Mouse (Mus musculus) hindbrain, postnatal 0 days (tissue): ENCODE measurements at regions not wholly inside any gene's neighbourhood (a gene's known extent, or its start where the extent isn't known, plus 50 kb on each side); places are given as distances from the start of the nearest gene placed in this dataset.

Experiments
- ATAC-seq: fragments of 200-750 bp; cut with Nextera tagmentation; 2 replicates; pipeline ENCODE4 v1.8.0; 2017; ENCODE audit warnings: mild to moderate bottlenecking, moderate TSS enrichment, moderate library complexity
- DNase-seq: peaks from one replicate; pipeline ENCODE4 v3.0.0-alpha.2; 2015; ENCODE audit warnings: low spot score
- H3K27ac ChIP-seq: fragments of 300-500 bp; sonication (generic); 2 replicates; pipeline ENCODE4 v1.5.1; 2014; ENCODE audit warnings: mild to moderate bottlenecking
- H3K27me3 ChIP-seq: fragments of 300-500 bp; sonication (generic); 2 replicates; pipeline ENCODE4 v1.6.1; 2014; ENCODE audit warnings: low read length, mixed read lengths; ENCODE audit not compliant: insufficient read depth
- H3K36me3 ChIP-seq: fragments of 300-500 bp; sonication (generic); 2 replicates; pipeline ENCODE4 v1.6.1; 2014; ENCODE audit warnings: low read length, mixed read lengths; ENCODE audit not compliant: insufficient read depth
- H3K4me1 ChIP-seq: fragments of 300-500 bp; sonication (generic); 2 replicates; pipeline ENCODE4 v1.6.1; 2014; ENCODE audit warnings: antibody characterized with exemption, low read length, mixed read lengths; ENCODE audit not compliant: insufficient read depth
- H3K4me2 ChIP-seq: fragments of 300-500 bp; sonication (generic); 2 replicates; pipeline ENCODE4 v1.6.1; 2014; ENCODE audit warnings: low read depth, mild to moderate bottlenecking, low read length, moderate library complexity, mixed read lengths
- H3K4me3 ChIP-seq: fragments of 300-500 bp; sonication (generic); 2 replicates; pipeline ENCODE4 v1.5.1; 2014; ENCODE audit warnings: low read length
- H3K9ac ChIP-seq: fragments of 300-500 bp; sonication (generic); replicated peaks from 2 replicates; pipeline ENCODE4 v1.6.1; 2014; ENCODE audit warnings: mild to moderate bottlenecking, low read length, moderate library complexity, mixed read lengths
- H3K9me3 ChIP-seq: fragments of 300-500 bp; sonication (generic); 2 replicates; pipeline ENCODE4 v1.6.1; 2016; ENCODE audit warnings: low read length, mixed read lengths
- CTCF ChIP-seq: IDR thresholded peaks from 2 replicates; pipeline ENCODE4 v1.5.1; 2016; ENCODE audit warnings: antibody characterized with exemption, control low read depth, low read depth
- WGBS: fragments of 180-500 bp; shearing (Covaris S2); extraction: QIAGEN DNeasy Blood & Tissue Kit; methylation state at CpG from one replicate; pipeline ENCODE4 v1.1.7; 2014; 5-methylcytosine and 5-hydroxymethylcytosine counted together

- H3K4me3 ChIP-seq: no peak overlapping the region
- H3K9ac ChIP-seq: no peak overlapping the region
- H3K4me1 ChIP-seq: no peaks in the 10 kb centered on the region
- DNase-seq (no peak), ATAC-seq (0 out of 2 replicates have a peak, but pooled peaks have one; percentile 38)
- H3K36me3 ChIP-seq: no peaks in the 10 kb centered on the region
- no peak overlapping the region for H3K27ac ChIP-seq
- WGBS: 73% methylated on average over 5 of the region's 5 CpGs
- H3K4me2 ChIP-seq: no peak overlapping the region
- H3K27me3 ChIP-seq: no peaks in the 10 kb centered on the region
- no peaks in the 10 kb centered on the region for H3K9me3 ChIP-seq
- no peak for TF ChIP-seq CTCF
Observed at GRCm38 (mm10) chr13:70978547-70979307, 137.1 kb upstream of the Adamts16 start.

- Histone ChIP-seq H3K27me3 (no peaks in the 10 kb centered on the region), H3K27ac (no peak overlapping the region), H3K4me2 (no peak overlapping the region), H3K9ac (no peak overlapping the region), H3K36me3 (no peaks in the 10 kb centered on the region), H3K4me1 (no peaks in the 10 kb centered on the region), H3K4me3 (no peak overlapping the region), H3K9me3 (no peaks in the 10 kb centered on the region)
- ATAC-seq (no peak), DNase-seq (no peak)
- 92% methylated on average over 9 of the region's 9 CpGs for WGBS
- TF ChIP-seq CTCF: no peak
Observed at GRCm38 (mm10) chr13:70969596-70969995, 128.0 kb upstream of the Adamts16 start.

DNA sequence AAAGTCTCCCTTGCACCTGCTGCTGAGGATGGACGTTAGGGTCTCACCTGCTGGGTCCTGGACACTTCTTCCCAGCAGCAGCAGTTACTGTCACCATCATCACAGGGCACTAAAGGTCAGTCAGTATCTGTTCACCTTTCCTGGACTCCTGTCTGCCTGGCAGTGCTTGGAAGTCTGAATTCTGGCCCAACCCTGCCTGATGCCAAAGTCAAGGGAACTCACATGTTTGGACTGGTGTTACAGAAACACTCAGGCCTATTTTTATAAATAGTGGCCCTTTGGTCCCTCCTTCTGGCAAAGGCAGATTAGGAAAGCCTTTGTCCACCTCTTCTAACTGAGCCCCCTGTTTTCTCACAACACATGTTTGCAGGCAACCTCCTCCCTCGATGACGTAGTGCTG, 126.2 kb upstream of the Adamts16 start:
- Histone ChIP-seq H3K27ac (no peak overlapping the region), H3K27me3 (no peaks in the 10 kb centered on the region), H3K4me1 (no peaks in the 10 kb centered on the region), H3K9me3 (no peaks in the 10 kb centered on the region), H3K36me3 (no peaks in the 10 kb centered on the region), H3K4me3 (no peak overlapping the region), H3K9ac (no peak overlapping the region), H3K4me2 (no peak overlapping the region)
- ATAC-seq (no peak), DNase-seq (no peak)
- WGBS: 70% methylated on average over 3 of the region's 3 CpGs
- TF ChIP-seq CTCF: no peak

- Histone ChIP-seq H3K9me3 (no peaks in the 10 kb centered on the region), H3K36me3 (no peaks in the 10 kb centered on the region), H3K27me3 (no peaks in the 10 kb centered on the region), H3K4me2 (no peak overlapping the region), H3K4me3 (no peak overlapping the region), H3K27ac (no peak overlapping the region), H3K9ac (no peak overlapping the region), H3K4me1 (no peaks in the 10 kb centered on the region)
- ATAC-seq: no peak
- peak; percentile 56 for TF ChIP-seq CTCF
- no peak for DNase-seq
- WGBS: 80% methylated on average over 2 of the region's 2 CpGs
Observed at GRCm38 (mm10) chr13:70963384-70963783, 121.8 kb upstream of the Adamts16 start.

DNA sequence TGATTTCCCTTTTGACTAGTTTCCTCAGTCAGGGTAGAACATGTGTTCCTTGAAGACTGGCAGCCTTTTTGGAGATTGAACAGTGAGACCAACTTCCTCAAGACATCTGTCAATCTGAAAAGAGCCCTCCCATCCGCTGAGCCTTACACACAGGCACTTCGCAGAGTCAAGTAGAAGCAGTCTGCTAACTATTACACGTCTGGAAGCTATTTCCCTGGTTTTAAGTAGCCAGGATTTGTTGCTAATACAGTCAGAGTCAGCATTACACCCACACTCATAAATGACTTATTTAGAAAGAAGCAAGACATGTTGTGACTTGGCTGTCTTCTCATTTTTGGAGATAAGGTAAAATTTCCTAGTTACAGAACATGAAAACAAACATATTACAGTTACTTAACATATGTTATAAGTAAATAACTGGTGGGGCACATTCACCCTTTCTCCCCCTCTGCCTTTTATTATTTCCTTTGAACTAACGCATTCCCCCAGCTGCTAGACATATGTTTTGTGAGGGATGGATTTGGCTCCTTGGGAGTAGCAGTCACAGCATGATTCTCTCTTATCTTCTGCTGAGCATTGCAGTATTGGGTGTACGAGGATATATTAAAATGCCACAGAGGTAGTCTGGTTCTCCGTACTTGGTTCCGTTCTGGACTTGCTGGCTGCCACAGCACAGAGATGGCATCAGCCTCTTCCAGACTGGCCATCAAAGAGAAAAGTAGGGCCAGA, 92.9 kb upstream of the Adamts16 start:
- no peak for DNase-seq
- no peak for ATAC-seq
- H3K9me3 ChIP-seq: no peaks in the 10 kb centered on the region

DNA sequence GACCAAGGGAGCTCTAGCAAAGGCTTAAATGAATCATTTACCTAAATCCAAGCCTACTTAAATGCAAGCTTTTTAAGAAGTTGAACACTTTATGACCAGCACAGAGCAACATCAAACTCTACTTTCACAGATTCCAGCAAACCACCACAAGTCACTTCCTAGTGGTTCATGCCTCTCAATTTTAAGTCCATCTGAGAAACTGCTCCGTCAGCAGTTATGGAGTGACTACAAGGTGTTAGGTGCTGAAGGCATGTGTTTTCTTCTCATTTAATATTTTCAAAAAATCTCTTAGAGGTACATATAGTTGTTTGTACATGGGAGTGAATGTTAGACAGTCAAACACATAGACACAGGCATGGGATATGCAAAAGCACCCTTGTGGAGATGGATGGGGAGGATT, 72.2 kb upstream of the Adamts16 start:
- Histone ChIP-seq H3K36me3 (no peaks in the 10 kb centered on the region), H3K27ac (no peak overlapping the region), H3K4me1 (no peaks in the 10 kb centered on the region), H3K9ac (no peak overlapping the region), H3K4me3 (no peak overlapping the region), H3K27me3 (no peaks in the 10 kb centered on the region), H3K4me2 (no peak overlapping the region), H3K9me3 (no peaks in the 10 kb centered on the region)
- DNase-seq (no peak), ATAC-seq (no peak)
- 95% methylated on average over 1 of the region's 1 CpGs for WGBS
- TF ChIP-seq CTCF: no peak

More for the DNA sequence above, 92.9 kb upstream of the Adamts16 start:
- Histone ChIP-seq H3K4me3 (no peak overlapping the region), H3K27me3 (no peaks in the 10 kb centered on the region), H3K36me3 (no peaks in the 10 kb centered on the region), H3K4me2 (no peak overlapping the region), H3K27ac (no peak overlapping the region), H3K9ac (no peak overlapping the region), H3K4me1 (no peaks in the 10 kb centered on the region)
- WGBS: 76% methylated on average over 7 of the region's 7 CpGs
- TF ChIP-seq CTCF: no peak

- peak; percentile 5 for DNase-seq
- Histone ChIP-seq H3K4me1 (no peaks in the 10 kb centered on the region), H3K9me3 (no peaks in the 10 kb centered on the region), H3K27ac (no peak overlapping the region), H3K36me3 (no peaks in the 10 kb centered on the region), H3K4me2 (no peak overlapping the region), H3K27me3 (no peaks in the 10 kb centered on the region), H3K9ac (no peak overlapping the region), H3K4me3 (no peak overlapping the region)
- TF ChIP-seq CTCF: no peak
- ATAC-seq: no peak
Observed at GRCm38 (mm10) chr13:70910934-70911333, 69.3 kb upstream of the Adamts16 start.
